Mouse (Mus musculus): ENCODE measurements around the gene Ogg1.
A peak's percentile ranks its signal among the peaks of the same experiment; 100 is the strongest.

Gene Ogg1

GRCm38 (mm10) chr6:113326533-113327315, at the start of gene Ogg1:
Gene Ogg1 (plus strand): TSS chr6:113326972.
- DNase-seq (ENCODE audit: low spot score): peak; percentile 100

DNA sequence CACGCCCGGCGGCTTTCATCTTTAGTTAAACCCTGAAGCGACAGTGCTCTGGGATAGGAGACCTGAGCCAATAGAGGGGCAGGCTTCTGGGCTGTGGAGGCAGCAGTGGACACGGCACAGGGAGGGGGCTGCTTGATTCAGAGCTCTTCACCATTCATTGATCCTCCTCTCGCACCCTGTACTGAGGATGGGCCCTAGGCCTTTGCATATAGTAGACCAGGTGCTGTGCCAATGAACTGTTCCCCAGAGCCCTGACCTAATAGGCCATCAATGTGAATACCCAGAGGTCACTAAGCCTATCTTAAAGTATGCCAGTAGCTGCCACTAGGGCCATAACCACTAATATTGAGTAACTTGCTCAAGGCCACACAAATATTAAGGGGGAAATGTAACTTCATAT, 45.1 kb upstream of the Ogg1 start:
- no peak for DNase-seq (ENCODE audit: low spot score)

- DNase-seq (ENCODE audit: low spot score): no peak
These were observed 44.5 kb upstream of the Ogg1 start, which contains the start of gene Cpne9 for GRCm38 (mm10) chr6:113282101-113282802. Gene Cpne9 (plus strand): TSS chr6:113282307.

GRCm38 (mm10) chr6:113282969-113283368, 43.8 kb upstream of the Ogg1 start:
- no peak for DNase-seq (ENCODE audit: low spot score)

- DNase-seq (ENCODE audit: low spot score): no peak
These were observed 43.3 kb upstream of the Ogg1 start for GRCm38 (mm10) chr6:113283500-113283899.

DNA sequence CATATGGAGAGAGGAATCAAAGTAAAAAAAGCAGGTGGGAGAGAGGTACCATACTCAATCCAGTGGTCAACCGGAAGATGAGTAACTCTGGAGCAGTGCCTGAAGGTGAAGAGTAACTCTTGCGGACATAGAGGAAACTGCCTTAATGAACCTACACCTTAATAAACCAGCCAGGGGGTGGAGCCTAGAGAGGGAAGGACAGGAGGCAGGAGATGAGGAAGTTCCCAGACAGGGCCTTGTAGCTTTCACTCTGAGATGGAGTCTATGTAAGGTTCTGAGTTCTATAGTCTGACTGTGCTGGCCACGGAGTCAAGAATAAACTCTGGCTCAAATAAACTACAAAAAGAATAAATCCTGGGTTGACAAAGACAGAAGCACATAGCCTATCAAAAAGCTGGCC, 41.8 kb upstream of the Ogg1 start:
- no peak for DNase-seq (ENCODE audit: low spot score)

GRCm38 (mm10) chr6:113286316-113286715, 40.5 kb upstream of the Ogg1 start:
- DNase-seq (ENCODE audit: low spot score): no peak

GRCm38 (mm10) chr6:113287236-113287635, 39.5 kb upstream of the Ogg1 start:
- DNase-seq (ENCODE audit: low spot score): no peak

GRCm38 (mm10) chr6:113289346-113289745, 37.4 kb upstream of the Ogg1 start:
- no peak for DNase-seq (ENCODE audit: low spot score)

DNA sequence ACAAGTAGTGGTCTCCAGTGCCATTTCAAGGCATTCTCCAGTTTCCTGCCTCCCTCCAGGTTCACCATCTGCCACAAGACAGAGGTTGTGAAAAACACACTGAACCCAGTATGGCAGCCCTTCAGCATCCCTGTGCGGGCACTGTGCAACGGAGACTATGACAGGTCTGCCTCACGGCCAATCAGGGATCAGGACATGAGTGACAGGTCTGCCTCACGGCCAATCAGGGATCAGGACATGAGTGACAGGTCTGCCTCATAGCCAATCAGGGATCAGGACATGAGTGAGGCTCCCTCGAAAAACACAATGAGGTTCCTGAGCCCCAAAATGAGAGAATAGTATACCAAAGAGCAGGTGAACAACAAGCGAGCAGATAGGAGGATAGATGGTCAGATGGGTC, 36.4 kb upstream of the Ogg1 start:
- no peak for DNase-seq (ENCODE audit: low spot score)

GRCm38 (mm10) chr6:113292938-113293337, 33.8 kb upstream of the Ogg1 start:
- DNase-seq (ENCODE audit: low spot score): no peak

GRCm38 (mm10) chr6:113296046-113296445, 30.7 kb upstream of the Ogg1 start:
- no peak for DNase-seq (ENCODE audit: low spot score)

DNA sequence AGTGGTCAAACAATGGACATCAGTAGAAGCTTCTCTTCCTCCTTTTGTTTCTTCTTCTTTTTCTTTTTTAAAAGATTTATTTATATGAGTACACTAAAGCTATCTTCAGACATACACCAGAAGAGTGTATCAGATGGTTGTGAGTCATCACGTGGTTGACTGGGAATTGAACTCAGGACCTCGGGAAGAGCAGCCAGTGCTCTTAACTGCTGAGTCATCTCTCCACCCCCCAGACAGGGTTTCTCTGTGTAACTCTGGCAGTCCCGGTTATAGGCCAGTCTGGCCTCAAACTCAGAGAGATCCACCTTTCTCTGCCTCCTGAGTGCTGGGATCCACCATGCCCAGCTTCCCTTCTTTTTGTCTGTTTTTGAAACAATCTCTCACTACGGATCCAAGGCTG, 30.1 kb upstream of the Ogg1 start:
- DNase-seq (ENCODE audit: low spot score): no peak

- no peak for DNase-seq (ENCODE audit: low spot score)
These were observed 25.4 kb upstream of the Ogg1 start for GRCm38 (mm10) chr6:113301350-113301749.

GRCm38 (mm10) chr6:113302258-113302657, 24.5 kb upstream of the Ogg1 start:
- peak; percentile 75 for DNase-seq (ENCODE audit: low spot score)

- DNase-seq (ENCODE audit: low spot score): peak; percentile 100
These were observed 20.3 kb upstream of the Ogg1 start for GRCm38 (mm10) chr6:113306322-113306985.

- DNase-seq (ENCODE audit: low spot score): no peak
These were observed 19.8 kb upstream of the Ogg1 start, which contains the start of gene Brpf1 for GRCm38 (mm10) chr6:113306986-113307349. Gene Brpf1 (plus strand): TSS chr6:113307137.

- peak; percentile 77 for DNase-seq (ENCODE audit: low spot score)
These were observed 19.2 kb upstream of the Ogg1 start for GRCm38 (mm10) chr6:113307481-113308121.

- peak; percentile 90 for DNase-seq (ENCODE audit: low spot score)
These were observed 18.6 kb upstream of the Ogg1 start for GRCm38 (mm10) chr6:113308141-113308540.

DNA sequence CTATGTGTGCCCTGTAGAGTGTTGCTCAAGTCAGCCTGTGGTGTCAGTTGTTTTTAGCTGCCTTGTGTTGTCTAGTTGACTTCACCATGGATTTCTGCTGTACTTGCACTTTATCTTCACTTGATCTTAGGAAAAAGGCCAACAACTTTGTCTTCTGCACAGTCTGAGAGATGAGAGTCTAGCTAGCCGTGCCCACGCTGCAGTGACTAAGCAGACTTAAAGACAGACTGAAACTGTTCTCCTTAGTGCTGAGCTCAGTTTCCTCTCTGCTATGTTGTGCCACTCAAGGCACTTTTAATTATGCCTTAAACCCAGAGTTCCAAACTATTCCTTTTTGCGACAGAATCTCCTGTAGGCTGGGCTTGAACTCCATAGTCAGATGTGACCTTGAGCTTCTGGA, 10.8 kb upstream of the Ogg1 start:
- no peak for DNase-seq (ENCODE audit: low spot score)

- DNase-seq (ENCODE audit: low spot score): no peak
These were observed 2.6 kb downstream of the Ogg1 start for GRCm38 (mm10) chr6:113329396-113329795.

GRCm38 (mm10) chr6:113330547-113330946, 3.8 kb downstream of the Ogg1 start:
- DNase-seq (ENCODE audit: low spot score): no peak
